Mouse (Mus musculus) urinary bladder, postnatal 4 days (tissue): ENCODE measurements around the gene Gm5416.
"Not testable (repeated sequence)": the region's sequence is repeated elsewhere in the genome, so short reads cannot be mapped to it uniquely, and the experiment has no call there.

ENCODE experiments used
- DNase-seq, 2 experiments: peaks; one replicate each; pipeline ENCODE4 v3.0.0; 2021 to 2022; ENCODE audit warnings: low spot score in 2 of 2

Gene Gm5416

DNA sequence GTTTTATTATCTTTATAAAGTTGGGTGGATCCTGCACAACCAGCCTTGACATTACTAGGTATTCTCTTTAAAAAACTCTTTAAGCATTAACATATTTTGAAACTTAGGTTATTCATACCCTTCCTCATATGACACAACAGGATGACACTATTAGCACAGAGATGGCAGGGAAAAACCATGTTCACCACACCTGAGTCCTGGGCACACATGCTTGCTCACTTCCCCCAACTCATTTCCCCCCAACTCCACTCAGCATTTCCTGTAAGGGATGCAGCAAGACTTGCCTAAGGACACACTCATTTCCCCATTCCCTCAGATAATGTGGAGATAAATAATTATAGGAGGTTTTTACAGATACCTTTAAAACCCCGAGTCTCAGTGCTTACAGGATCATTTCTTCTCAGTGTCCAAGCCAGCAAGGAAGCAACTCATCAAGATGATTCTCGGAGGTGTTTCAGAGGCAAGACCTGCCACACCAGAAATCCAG is at the start of gene Gm5416:
Gene Gm5416 (plus strand): TSS at position 437 of the 487 bp plus-strand sequence.
- DNase-seq: no peak

DNA sequence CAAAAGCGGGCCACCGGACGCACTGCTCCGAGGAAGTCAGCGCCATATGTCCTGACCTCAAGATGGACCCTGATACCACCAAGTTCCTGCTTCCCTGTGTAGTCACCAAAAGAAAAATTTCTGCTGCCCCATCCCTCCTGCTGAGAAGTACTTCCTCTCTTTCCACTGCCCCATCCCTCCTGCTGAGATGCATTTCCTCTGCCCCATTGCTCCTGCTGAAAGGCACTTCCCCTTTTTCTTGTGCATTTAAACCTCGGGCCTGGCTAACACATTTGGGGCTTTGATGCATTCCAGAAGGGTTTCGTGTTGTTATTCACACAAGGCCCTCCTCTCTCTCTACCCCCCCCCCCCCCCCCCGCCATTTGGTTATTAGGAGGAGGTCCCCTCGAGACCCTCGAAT is 42.4 kb upstream of the Gm5416 start:
- DNase-seq: not testable (repeated sequence)

DNA sequence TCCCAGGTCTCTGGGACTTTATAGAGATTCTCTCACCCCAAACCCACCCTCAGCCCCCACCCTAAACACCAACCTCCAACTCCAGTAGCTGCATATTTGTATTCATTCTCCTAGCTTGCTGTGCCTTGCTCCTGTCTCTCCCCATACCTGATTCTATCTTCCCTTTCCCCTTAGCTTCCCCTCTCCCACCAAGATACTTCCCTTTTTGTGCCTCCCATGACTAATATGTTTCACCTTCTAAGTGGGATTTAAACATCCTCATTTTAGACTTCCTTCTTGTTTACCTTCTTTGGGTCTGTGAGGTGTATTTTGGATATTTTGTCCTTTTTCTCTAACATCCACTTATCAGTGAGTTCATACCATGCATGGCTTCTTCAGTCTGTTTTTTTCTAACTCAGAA is 34.1 kb upstream of the Gm5416 start:
- DNase-seq: no peak

DNA sequence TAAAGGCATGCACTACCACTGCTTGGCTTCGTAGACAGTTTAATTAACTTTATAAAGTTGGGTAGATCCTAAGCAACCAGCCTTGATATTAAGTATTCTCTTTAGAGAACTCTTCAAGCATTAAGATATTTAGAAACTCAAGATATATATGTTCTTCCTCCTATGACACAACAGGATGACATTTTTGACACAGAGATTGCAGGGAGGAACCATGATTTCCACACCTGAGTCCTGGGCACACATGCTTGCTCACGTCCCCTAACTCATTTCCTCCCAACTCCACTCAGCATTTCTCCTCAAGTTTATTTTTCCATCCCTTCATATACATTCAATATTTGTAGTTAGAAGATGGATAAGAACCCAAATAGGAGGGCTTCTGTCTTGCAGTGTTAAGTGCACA is 30.3 kb upstream of the Gm5416 start:
- DNase-seq: no peak

DNA sequence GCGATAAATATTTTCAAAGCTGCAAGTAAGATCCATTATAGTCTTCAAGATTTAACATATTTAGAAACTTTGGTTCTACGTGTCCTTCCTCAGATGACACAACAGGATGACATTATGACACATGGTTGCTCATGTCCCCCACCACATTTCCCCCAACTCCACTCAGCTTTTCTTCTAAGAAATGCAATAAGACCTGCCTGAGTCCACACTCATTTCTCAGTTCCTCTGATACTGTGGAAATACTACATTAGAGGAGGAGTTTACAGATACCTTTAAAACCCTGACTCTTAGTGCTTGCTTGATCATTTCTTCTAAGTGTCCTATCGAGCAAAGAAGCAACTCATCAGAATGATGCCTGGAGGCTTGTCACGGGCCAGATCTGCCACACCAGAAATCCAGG is 26.3 kb upstream of the Gm5416 start, which contains the start of gene Gm5483:
Gene Gm5483 (plus strand): TSS at position 301 of the 400 bp plus-strand sequence.
- DNase-seq: not testable (repeated sequence)

DNA sequence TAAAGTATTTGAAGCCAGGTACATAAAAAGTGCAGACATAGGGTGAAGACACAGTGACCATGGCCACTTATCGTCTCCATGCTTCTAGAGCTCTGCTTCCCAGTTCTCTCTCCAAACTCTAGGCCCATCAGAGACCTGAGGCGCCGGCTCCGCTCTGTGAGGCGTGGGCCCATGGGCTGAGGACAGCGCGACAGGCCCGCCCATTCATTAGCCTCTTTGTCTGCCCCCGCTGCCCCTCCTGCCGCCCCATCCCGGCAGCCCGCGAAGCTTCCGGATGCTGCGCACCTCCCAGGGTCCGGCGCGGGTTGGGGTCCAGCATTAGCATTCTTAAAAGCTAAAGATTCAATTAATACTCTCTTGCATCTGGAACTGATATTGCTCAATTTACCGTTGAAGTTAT is 11.0 kb upstream of the Gm5416 start:
- no peak for DNase-seq

DNA sequence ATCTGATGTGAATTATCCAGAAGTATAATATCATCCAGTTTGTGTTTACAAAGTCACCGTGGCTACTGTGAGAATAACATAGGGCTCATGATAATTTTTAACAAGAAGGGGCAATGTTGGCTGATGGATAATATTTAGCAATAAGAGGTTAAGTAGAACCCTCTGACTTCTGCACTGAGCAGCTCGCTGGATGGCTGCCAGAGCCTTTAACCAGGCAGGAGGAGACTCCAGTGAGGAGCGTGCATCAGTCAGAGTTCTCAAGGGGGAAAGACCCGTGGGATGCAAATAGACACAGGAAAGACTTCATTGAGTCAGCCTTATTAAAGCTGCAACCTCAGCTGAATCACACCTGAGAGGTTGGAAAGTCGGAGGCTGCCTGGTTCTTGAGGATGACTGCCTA is 6.4 kb upstream of the Gm5416 start:
- DNase-seq: no peak

DNA sequence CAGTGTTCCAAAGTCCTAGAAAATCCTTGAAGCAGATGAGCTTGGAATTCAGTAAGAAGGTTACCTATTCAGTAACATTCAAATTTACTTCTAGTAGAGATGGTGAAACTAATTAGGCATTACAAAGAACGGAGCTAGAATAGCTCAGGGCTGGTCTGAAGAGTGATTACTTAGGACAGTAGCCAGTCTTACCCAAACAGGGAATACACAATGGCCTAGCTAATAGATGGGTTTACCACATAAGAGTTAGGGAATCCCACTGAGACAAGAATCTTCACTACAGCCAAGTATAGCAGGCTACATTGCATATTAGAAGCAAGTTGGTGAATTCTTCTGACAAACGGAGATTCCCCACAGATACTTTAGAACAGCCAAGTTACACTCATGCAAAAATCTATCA is 4.5 kb upstream of the Gm5416 start:
- DNase-seq: not testable (repeated sequence)

DNA sequence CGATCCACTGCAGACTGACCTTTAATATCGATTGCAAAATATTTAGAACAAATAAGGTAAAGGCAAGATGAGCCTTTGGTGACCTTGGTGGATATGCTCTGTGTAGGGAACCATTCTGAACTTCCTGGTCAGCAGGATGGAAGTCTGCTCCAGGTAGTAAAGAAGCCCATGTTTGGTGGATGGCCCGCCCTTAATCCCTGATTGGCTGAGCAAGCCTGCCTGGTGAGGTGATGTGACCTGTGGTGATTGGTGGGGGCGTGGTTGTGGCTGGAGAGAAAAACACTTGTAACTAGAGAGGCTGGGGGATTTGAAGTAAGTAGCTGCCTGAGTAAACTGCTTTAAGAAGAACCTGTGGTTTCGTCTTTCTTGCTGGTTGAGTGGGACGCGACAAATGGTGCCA is 11.0 kb downstream of the Gm5416 start, which contains the start of gene 2010005H15Rik:
Gene 2010005H15Rik (plus strand): TSS at position 301 of the 400 bp plus-strand sequence.
- not testable (repeated sequence) for DNase-seq

DNA sequence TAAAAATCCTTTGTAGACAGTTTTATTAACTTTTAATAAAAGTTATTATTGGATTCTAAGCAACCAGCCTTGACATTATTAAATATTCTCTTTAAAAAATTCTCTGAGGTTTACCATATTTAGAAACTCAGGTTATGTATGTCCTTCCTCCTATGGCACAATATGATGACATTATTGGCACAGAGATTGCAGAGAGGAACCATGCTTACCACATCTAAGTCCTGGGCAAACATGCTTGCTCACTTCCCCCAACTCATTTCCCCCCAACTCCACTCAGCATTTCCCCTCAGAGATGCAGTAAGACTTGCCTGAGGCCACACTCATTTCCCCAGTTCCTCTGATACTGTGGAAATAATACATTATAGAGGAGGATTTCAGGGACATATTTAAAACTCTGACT is 50.4 kb downstream of the Gm5416 start:
- not testable (repeated sequence) for DNase-seq
